Mouse (Mus musculus) mouse embryonic stem cell (cell line): ENCODE measurements around the gene Ogg1.

ENCODE experiments used
- in situ Hi-C, 2 experiments: fragments of 300-500 bp; cut with MboI; formaldehyde crosslinking; loops; 1 replicate in 1 of 2; 3 replicates in 1 of 2; pipeline ENCODE4 v1.14.3; 2019 to 2020; ENCODE audit warnings: low sequenced_read_pairs in 2 of 2, low pct_unique_long_range_greater_than_20kb in 1 of 2, mixed read lengths in 1 of 2; ENCODE audit not compliant: unreplicated experiment in 1 of 2

Ogg1 gene

DNA sequence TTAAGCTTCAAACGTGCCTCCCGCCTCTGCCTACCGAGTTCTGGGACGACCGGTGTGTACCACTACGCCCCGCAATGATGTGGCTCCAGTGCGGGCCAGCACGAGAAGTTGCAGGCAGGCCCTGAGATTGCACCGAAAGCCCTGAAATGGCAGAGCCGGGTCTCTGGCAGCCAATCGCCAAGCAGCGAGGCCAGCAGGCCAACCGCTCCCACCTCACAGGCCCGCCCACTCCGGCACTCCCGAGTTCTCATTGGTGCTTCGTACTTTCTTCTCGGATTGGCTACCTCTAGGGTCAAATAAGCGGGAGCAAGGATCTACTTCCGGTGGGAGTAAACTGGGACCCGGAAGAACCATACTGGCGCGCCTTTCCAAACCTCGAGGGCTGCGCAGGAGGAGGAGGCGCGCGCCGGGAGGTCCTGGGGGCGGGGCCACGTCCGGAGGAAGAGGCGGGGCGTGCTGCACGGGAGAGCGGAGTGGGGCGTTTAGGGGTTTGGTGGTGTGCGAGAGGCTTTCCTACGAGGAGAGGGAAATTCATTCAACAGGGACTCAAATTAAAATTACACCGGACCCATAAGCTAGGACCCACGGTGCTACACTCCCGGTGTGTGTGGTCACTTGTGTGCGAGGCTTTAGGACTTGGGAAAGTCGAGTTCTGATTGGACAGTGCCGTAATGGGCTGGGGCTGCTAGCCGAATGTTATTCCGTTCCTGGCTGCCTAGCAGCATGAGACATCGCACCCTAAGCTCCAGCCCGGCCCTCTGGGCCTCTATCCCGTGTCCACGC is at the start of gene Ogg1:
Gene Ogg1, plus strand, starts transcription at position 440 of the 783 bp plus-strand sequence.
- in situ Hi-C loops = no loop called here

DNA sequence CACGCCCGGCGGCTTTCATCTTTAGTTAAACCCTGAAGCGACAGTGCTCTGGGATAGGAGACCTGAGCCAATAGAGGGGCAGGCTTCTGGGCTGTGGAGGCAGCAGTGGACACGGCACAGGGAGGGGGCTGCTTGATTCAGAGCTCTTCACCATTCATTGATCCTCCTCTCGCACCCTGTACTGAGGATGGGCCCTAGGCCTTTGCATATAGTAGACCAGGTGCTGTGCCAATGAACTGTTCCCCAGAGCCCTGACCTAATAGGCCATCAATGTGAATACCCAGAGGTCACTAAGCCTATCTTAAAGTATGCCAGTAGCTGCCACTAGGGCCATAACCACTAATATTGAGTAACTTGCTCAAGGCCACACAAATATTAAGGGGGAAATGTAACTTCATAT is 45.1 kb upstream of the Ogg1 start:
- in situ Hi-C loops = no loop called here

DNA sequence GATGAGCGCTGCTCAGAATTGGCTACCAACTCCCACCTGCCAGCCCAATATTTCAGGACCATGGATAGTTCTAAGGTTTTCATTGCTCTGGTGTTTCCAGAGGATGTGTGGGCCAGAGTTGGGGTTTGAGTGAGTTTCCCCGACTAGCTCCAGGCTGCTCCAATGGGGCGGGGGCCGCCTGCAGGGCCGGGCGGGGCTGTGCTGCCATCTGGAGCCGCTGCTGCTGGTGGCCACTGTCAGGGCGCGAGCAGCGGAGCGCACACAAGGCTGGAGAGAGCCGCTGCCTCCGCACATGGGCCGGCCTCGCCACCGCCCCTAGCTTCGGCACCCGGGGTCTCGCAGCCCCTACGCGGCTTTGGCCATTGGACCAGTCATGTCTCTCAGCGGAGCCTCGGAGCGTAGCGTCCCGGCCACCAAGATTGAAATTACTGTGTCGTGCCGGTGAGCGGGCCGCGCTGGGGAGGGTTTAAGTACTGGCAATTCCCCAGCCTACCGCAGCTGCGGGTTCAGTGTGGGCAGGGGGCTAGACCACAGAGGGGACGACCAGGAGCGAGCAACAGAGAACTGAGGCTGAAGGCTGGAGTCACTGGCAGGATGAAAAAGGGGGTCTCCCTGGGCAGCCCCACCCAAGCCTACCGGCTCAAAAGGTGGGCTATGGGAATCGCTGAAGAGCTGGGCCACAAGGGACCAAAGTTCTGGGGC is 44.5 kb upstream of the Ogg1 start, which contains the start of gene Cpne9:
Gene Cpne9, plus strand, starts transcription at position 207 of the 702 bp plus-strand sequence.
- in situ Hi-C loops = no loop called here

DNA sequence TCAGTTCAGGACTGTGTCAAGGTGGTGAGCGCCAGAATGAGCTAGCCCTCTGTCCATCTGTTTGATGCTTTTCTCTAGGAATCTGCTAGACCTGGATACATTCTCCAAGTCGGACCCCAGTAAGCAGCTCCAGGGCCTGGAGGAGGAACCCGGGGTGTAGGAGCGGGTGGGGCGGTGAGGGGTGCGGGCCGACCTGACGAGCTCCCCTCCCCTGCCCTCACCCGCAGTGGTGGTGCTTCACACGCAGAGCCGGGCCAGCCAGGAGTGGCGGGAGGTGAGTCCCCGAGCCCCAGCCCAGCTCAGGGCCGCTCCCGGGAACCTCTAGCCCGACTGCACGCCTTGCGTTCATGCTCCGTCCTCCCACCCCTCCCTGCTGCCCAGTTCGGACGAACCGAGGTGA is 43.8 kb upstream of the Ogg1 start:
- in situ Hi-C loops = no loop called here

GRCm38 (mm10) chr6:113283500-113283899 is 43.3 kb upstream of the Ogg1 start:
- in situ Hi-C loops = no loop called here

GRCm38 (mm10) chr6:113284931-113285330 is 41.8 kb upstream of the Ogg1 start:
- in situ Hi-C loops = no loop called here

- in situ Hi-C loops = no loop called here
Observed at GRCm38 (mm10) chr6:113286316-113286715, 40.5 kb upstream of the Ogg1 start.

GRCm38 (mm10) chr6:113287236-113287635 is 39.5 kb upstream of the Ogg1 start:
- in situ Hi-C loops = no loop called here

- in situ Hi-C loops = no loop called here
Observed at GRCm38 (mm10) chr6:113289346-113289745, 37.4 kb upstream of the Ogg1 start.

DNA sequence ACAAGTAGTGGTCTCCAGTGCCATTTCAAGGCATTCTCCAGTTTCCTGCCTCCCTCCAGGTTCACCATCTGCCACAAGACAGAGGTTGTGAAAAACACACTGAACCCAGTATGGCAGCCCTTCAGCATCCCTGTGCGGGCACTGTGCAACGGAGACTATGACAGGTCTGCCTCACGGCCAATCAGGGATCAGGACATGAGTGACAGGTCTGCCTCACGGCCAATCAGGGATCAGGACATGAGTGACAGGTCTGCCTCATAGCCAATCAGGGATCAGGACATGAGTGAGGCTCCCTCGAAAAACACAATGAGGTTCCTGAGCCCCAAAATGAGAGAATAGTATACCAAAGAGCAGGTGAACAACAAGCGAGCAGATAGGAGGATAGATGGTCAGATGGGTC is 36.4 kb upstream of the Ogg1 start:
- in situ Hi-C loops = no loop called here

DNA sequence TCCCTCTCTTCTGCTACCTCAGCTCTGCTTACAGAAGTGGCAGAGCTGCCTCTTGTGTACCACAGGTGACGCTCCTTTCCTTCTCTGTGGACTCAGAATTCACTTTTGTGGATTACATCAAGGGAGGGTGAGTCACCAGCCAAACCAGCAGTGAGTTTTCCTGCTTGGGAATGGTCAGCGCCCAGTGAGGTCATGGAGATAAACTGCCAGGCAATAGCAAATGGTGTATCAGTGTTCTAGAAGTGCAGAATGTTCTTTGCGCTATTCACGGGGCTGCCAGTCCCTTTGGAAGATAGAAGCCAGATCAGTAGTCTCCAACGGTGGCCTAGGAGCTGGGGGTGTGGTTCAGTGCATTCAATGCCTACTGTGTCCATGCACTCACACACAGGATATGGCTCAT is 33.8 kb upstream of the Ogg1 start:
- in situ Hi-C loops = no loop called here

DNA sequence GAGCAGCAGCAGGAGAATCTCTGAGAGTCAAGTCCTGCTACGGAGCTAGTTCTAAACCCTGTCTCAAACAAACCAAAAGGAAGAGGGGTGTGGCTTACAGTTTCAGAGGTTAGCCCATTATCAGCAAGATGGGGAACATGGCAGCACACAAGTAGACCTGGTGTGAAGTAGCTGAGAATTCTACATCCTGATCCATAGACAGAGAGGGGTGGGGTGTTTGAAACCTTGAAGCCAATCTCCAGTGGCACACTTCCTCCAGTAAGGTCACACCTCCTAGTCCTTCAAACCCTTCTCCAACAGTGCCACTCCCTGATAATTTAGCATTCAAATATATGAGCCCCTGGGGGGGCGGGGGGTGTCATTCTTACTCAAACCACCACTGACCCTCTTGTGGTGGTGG is 30.7 kb upstream of the Ogg1 start:
- in situ Hi-C loops = no loop called here

DNA sequence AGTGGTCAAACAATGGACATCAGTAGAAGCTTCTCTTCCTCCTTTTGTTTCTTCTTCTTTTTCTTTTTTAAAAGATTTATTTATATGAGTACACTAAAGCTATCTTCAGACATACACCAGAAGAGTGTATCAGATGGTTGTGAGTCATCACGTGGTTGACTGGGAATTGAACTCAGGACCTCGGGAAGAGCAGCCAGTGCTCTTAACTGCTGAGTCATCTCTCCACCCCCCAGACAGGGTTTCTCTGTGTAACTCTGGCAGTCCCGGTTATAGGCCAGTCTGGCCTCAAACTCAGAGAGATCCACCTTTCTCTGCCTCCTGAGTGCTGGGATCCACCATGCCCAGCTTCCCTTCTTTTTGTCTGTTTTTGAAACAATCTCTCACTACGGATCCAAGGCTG is 30.1 kb upstream of the Ogg1 start:
- in situ Hi-C loops = no loop called here

- in situ Hi-C loops = no loop called here
Observed at GRCm38 (mm10) chr6:113301350-113301749, 25.4 kb upstream of the Ogg1 start.

DNA sequence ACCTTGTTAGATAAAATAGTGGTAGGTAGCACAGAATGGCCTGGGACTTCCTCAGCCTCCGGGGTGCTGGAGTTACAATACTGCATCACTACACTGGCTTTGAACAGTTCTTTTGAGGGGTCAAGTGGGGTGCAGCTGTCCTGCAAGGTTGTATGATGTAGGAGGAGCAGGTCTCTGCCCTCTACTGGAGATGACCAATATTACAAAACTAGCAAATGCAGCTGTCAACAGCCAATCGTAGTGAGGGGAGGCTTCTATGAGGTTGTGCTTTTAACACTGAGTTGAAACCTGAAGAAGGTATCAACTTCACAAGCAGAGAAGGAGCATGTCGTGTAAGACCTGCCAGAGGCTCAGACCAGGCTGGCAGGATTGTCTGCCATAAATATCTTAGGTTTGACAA is 24.5 kb upstream of the Ogg1 start:
- in situ Hi-C loops = no loop called here

DNA sequence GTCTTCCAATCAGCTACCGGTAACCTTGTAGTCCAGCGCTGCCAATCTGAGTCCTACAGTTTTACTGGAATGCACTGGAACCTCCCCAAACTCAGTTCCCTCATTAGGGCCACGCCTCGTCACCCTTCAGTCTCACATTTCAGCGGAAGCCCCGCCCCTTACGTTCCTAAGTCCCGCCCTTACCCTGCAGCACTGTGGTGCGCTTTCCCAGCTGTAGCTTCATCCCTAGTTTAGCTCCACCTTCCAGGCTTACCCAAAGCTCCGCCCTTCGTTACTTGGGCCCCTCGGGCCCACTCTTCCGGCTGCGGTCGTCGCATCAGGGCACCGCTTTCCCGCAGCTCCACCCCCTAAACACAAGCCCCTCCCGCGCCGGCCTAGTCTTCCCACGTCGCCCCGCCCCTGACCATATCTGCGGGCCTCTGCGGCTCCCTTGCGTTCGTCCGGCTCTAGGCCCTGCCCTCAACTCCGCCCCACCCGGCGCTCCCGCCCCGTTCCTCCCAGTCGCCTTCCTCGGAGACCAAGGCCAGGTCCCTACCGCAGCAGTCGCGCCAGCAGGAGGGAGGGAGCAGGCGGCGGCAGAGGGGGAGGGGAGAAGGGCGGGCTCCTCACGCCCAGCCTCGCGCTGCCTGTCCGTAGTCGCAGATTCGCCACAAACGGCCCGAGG is 20.3 kb upstream of the Ogg1 start:
- in situ Hi-C loops = no loop called here

DNA sequence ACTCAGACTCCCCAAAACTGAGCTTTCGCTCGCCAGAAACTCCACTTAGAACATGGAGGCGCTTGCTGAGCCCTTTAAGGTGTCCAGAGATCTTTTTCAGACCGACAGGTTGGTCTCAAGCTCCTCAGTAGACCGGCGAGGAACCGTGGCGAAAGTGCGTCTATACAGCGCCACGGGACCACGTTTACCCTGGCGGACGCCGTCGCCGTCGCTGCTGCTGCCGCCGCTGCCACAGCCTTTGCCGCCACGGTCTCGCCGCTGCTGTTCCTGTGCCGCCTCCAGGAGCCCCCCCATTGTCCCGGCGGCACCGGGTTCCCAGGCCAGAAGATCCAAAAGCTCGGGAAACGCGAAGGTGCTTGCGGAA is 19.8 kb upstream of the Ogg1 start, which contains the start of gene Brpf1:
Gene Brpf1, plus strand, starts transcription at position 152 of the 364 bp plus-strand sequence.
- in situ Hi-C loops = no loop called here

GRCm38 (mm10) chr6:113307481-113308121 is 19.2 kb upstream of the Ogg1 start:
- in situ Hi-C loops = no loop called here

DNA sequence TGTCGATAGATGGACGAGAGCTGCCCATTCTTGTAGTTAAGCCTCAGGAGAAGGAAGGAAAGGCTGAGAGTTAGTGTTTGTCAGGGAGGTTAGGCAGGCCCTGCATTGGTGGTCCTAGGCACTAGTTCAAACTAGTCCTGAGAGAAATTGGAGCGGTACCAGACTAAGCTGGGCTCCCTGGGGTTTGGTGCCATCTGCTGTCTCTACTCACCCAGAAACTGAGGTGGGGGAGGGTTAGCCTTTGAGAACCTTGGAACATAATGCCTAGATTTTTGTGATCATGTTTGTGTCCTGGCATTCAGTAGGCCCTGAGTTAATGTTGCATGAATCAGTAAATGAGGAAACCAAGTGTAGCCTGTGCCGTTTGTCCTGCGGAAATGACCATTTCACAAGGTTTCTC is 18.6 kb upstream of the Ogg1 start:
- in situ Hi-C loops = no loop called here
